Mouse (Mus musculus) left cerebral cortex, postnatal 25 days (tissue): ENCODE results near the gene Smc2. TPM values are rescaled to one million over a fixed set of nuclear protein-coding genes. Genes with fewer than 3 reads are reported as not detected.
A peak's percentile ranks its signal among the peaks of the same experiment; 100 is the strongest.
"Not testable (repeated sequence)": the region's sequence is repeated elsewhere in the genome, so short reads cannot be mapped to it uniquely, and the experiment has no call there.

Source experiments
- DNase-seq, 2 experiments: peaks; one replicate each; pipeline ENCODE4 v3.0.0; 2022; ENCODE audit warnings: low spot score in 2 of 2, mixed read lengths in 1 of 2
- intact Hi-C: fragments of 180-260 bp; cut with DNase I; formaldehyde crosslinking; loops from one replicate; pipeline ENCODE4 v1.15.1; 2025
- total RNA-seq, 2 experiments: library from RNA; stranded (reverse); gene quantifications; 2 replicates each; pipeline ENCODE4 v1.2.3; 2021

Smc2 gene
- total RNA-seq: 1 to 10 TPM; 4.6 to 5.0 TPM

- DNase-seq: peak; percentile 93 to 94
- intact Hi-C loops: no loop called here
These were observed at the start of gene Smc2 for GRCm38 (mm10) chr4:52438886-52439664. Gene Smc2, plus strand, starts transcription at chr4:52439243.

GRCm38 (mm10) chr4:52411587-52411986, 27.5 kb upstream of the Smc2 start:
- intact Hi-C loops: no loop called here
- DNase-seq: no peak

- intact Hi-C loops: no loop called here
- no peak for DNase-seq
These were observed 15.4 kb upstream of the Smc2 start for GRCm38 (mm10) chr4:52423653-52424052.

- no peak for DNase-seq
- intact Hi-C loops: no loop called here
These were observed 9.5 kb upstream of the Smc2 start for GRCm38 (mm10) chr4:52429310-52430198.

GRCm38 (mm10) chr4:52435551-52435950, 3.5 kb upstream of the Smc2 start:
- intact Hi-C loops, DNase-seq: not testable (repeated sequence)

GRCm38 (mm10) chr4:52438371-52438885, 615 bp upstream of the Smc2 start:
- intact Hi-C loops: no loop called here
- no peak for DNase-seq

- intact Hi-C loops: no loop called here
- no peak for DNase-seq
These were observed 20.7 kb downstream of the Smc2 start for GRCm38 (mm10) chr4:52459726-52460125.

GRCm38 (mm10) chr4:52461321-52461720, 22.3 kb downstream of the Smc2 start:
- intact Hi-C loops: no loop called here
- peak; percentile 60 to 91 for DNase-seq

- intact Hi-C loops: no loop called here
- no peak for DNase-seq
These were observed 34.4 kb downstream of the Smc2 start for GRCm38 (mm10) chr4:52473431-52473830.

GRCm38 (mm10) chr4:52487486-52487885, 48.4 kb downstream of the Smc2 start:
- intact Hi-C loops: no loop called here
- DNase-seq: no peak

GRCm38 (mm10) chr4:52497144-52497543, 58.1 kb downstream of the Smc2 start, which contains the start of gene Vma21-ps:
Gene Vma21-ps, minus strand, starts transcription at chr4:52497244.
- intact Hi-C loops, DNase-seq: not testable (repeated sequence)

GRCm38 (mm10) chr4:52517580-52517979, 78.5 kb downstream of the Smc2 start:
- no peak for DNase-seq
- intact Hi-C loops: no loop called here

GRCm38 (mm10) chr4:52519301-52519700, 80.3 kb downstream of the Smc2 start:
- intact Hi-C loops: no loop called here
- DNase-seq: no peak

- intact Hi-C loops: no loop called here
- no peak for DNase-seq
These were observed 87.4 kb downstream of the Smc2 start for GRCm38 (mm10) chr4:52526464-52526863.

- DNase-seq: no peak
- intact Hi-C loops: no loop called here
These were observed 91.6 kb downstream of the Smc2 start for GRCm38 (mm10) chr4:52530636-52531035.

Other genes with a start within 250 kb of the Smc2 start
- gene Vma21-ps, start 58.0 kb downstream of the Smc2 start, total RNA-seq: not detected
- not detected for gene Toporsl, start 157.0 kb downstream of the Smc2 start, total RNA-seq